Mouse (Mus musculus) forebrain, embryonic 16.5 days (tissue): Measurements from ENCODE around the gene Sars2. TPM values are rescaled to one million over a fixed set of nuclear protein-coding genes. Genes with fewer than 3 reads are reported as not detected.

Experiments
- ATAC-seq: fragments of 200-750 bp; cut with Nextera tagmentation; 2 replicates; pipeline ENCODE4 v1.8.0; 2017; ENCODE audit warnings: mild to moderate bottlenecking, moderate library complexity
- H3K27ac ChIP-seq: fragments of 300-500 bp; sonication (generic); 2 replicates; pipeline ENCODE4 v1.5.1; 2014; ENCODE audit warnings: low read length, control low read depth
- H3K27me3 ChIP-seq: fragments of 300-500 bp; sonication (generic); replicated peaks from 2 replicates; pipeline ENCODE4 v1.6.1; 2014; ENCODE audit warnings: low read length; ENCODE audit not compliant: control insufficient read depth, insufficient read depth
- H3K36me3 ChIP-seq: fragments of 300-500 bp; sonication (generic); 2 replicates; pipeline ENCODE4 v1.6.1; 2014; ENCODE audit not compliant: control insufficient read depth, insufficient read depth
- H3K4me1 ChIP-seq: fragments of 300-500 bp; sonication (generic); replicated peaks from 2 replicates; pipeline ENCODE4 v1.6.1; 2014; ENCODE audit warnings: low read length; ENCODE audit not compliant: control insufficient read depth, insufficient read depth
- H3K4me2 ChIP-seq: fragments of 300-500 bp; sonication (generic); 2 replicates; pipeline ENCODE4 v1.6.1; 2014; ENCODE audit warnings: mild to moderate bottlenecking, low read length, control low read depth
- H3K4me3 ChIP-seq: fragments of 300-500 bp; sonication (generic); replicated peaks from 2 replicates; pipeline ENCODE4 v1.5.1; 2014; ENCODE audit warnings: mild to moderate bottlenecking, low read length, control low read depth
- H3K9ac ChIP-seq: fragments of 300-500 bp; sonication (generic); replicated peaks from 2 replicates; pipeline ENCODE4 v1.6.1; 2014; ENCODE audit warnings: low read depth, low read length, control low read depth
- H3K9me3 ChIP-seq: fragments of 300-500 bp; sonication (generic); 2 replicates; pipeline ENCODE4 v1.6.1; 2016; ENCODE audit warnings: low read length; ENCODE audit not compliant: control insufficient read depth
- WGBS: fragments of 180-500 bp; shearing (Covaris S2); extraction: QIAGEN DNeasy Blood & Tissue Kit; methylation state at CpG from one replicate; pipeline ENCODE4 v1.1.7; 2014; 5-methylcytosine and 5-hydroxymethylcytosine counted together
- polyA plus RNA-seq: library from polyadenylated mRNA; unstranded; fragments of >200 nt; fragmentation: Nextera tagmentation; extraction: Ambion mirVana; gene quantifications from 2 replicates; pipeline ENCODE4 v1.2.1, GENCODE M21; 2015

Gene Sars2
- polyA plus RNA-seq, 1 experiment from 2014 or later, result 17.2 TPM

DNA sequence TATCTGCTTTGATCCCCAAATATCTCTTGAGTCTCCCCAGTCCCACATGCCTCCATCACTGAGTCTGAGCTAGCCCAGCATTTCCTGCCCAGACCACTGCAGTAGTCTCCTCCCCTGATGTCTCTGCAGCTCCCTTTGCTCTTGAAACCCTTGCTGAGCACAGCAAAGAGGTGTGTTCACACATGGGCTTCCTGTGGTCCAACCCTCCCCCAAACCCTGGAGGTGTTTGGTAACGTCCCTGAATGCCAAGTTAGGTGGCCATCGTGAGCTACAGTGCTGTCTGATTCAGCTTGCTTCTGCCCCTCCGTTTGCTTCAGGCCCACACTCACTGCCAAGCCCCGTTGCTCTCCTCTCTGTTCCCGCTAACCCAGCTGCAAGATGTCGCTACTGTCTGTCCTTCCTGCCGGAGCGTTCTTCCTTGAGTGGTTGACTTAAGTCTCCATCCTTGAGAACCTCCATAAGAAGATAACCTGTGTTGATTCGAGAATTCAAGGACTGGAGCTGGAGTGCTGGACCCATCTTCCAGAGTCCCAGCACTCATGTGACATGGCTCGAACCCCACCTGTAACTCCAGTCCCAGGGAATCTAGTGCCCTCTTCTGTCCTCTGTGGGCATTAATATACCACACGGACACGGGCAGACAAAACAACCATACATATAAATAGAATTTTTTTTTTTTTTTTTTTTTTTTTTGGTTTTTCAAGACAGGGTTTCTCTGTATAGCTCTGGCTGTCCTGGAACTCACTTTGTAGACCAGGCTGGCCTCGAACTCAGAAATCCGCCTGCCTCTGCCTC lies 50.8 kb downstream of the Sars2 start:
- Histone ChIP-seq H3K4me1 (peaks cover 6% of the 10 kb centered on the region), H3K9ac (no peak overlapping the region), H3K4me3 (no peak overlapping the region), H3K4me2 (no peak overlapping the region), H3K27me3 (no peaks in the 10 kb centered on the region), H3K27ac (no peak overlapping the region), H3K9me3 (no peaks in the 10 kb centered on the region), H3K36me3 (no peaks in the 10 kb centered on the region)
- ATAC-seq, result no peak
- 83% methylated on average over 13 of the region's 14 CpGs for WGBS

DNA sequence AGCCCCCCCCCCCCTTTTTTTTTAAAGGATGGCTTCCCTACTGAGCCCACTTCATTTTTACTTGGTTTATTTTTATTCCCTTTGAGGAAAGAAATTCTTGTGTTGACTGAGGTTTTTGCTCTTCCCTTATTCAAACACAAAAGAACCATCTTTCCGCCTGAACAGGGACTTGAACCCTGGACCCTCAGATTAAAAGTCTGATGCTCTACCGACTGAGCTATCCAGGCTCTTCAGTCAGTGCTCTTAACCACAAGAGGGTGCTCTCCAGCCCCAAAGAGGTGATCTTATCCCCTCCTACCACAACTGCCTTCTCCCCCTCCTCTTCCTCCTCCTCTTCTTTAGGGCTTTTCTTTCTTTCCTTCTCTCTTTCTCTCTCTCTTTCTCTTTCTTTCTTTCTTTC lies 52.0 kb downstream of the Sars2 start:
- Histone ChIP-seq H3K4me1 (peaks cover 6% of the 10 kb centered on the region), H3K9ac (no peak overlapping the region), H3K9me3 (no peaks in the 10 kb centered on the region), H3K27me3 (no peaks in the 10 kb centered on the region), H3K4me3 (no peak overlapping the region), H3K4me2 (no peak overlapping the region), H3K27ac (no peak overlapping the region), H3K36me3 (no peaks in the 10 kb centered on the region)
- ATAC-seq, result no peak
- WGBS, result 51% methylated on average over 2 of the region's 2 CpGs

DNA sequence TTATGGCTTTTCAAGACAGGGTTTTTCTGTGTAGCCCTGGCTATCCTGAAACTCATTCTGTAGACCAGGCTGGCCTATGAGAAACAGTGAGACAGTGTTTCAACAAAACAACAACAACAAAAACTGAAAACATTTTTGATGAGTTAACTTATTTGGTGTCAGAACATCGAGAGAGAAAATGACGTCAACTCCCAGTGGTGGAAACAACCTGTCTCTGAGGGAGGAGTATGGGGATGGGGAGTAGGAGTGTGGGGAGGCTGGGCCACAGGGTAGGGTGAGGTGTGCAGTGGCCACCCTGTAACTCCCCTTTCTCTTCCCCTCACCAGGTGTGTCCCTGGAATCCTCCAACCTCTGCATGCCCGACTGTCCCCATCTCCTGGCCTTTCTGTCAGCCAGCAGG lies 52.7 kb downstream of the Sars2 start:
- 82% methylated on average over 3 of the region's 3 CpGs for WGBS
- Histone ChIP-seq H3K9me3 (no peaks in the 10 kb centered on the region), H3K4me3 (no peak overlapping the region), H3K36me3 (no peaks in the 10 kb centered on the region), H3K4me2 (no peak overlapping the region), H3K27ac (no peak overlapping the region), H3K9ac (no peak overlapping the region), H3K4me1 (peaks cover 6% of the 10 kb centered on the region), H3K27me3 (no peaks in the 10 kb centered on the region)
- ATAC-seq, result no peak

DNA sequence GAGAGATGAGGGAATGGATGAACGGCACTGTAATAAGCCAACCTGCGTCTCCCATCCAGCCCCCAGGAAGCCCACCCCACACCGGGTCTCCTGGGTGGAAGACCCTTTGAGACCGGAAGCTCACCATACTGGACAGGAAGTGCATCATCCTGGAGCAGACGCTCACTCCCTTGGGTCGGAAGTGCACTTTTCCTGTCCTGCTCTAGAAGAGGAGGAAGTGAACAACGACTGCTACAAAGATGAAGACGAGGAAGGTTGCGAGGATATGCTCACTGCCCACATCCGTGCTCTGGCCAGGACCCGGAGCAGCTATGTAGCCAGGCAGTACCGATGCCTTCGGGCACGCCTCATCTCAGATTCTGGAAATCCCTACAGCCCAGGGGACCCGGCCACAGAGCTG lies 54.0 kb downstream of the Sars2 start:
- H3K4me1 ChIP-seq, result peaks cover 6% of the 10 kb centered on the region
- no peak overlapping the region for H3K9ac ChIP-seq
- H3K4me2 ChIP-seq, result no peak overlapping the region
- no peak for ATAC-seq
- H3K4me3 ChIP-seq, result no peak overlapping the region
- H3K27ac ChIP-seq, result no peak overlapping the region; the same call in 1 of the 2 replicates
- H3K9me3 ChIP-seq, result no peaks in the 10 kb centered on the region
- WGBS, result 83% methylated on average over 15 of the region's 15 CpGs
- H3K27me3 ChIP-seq, result no peaks in the 10 kb centered on the region
- no peaks in the 10 kb centered on the region for H3K36me3 ChIP-seq

- ATAC-seq, result peak; percentile 72; the same call in 1 of the 2 replicates
- 12% methylated on average over 32 of the region's 32 CpGs for WGBS
- peak overlapping the region; percentile 5 for H3K4me3 ChIP-seq
- peak overlapping the region; percentile 42 for H3K4me2 ChIP-seq
- no peaks in the 10 kb centered on the region for H3K36me3 ChIP-seq
- H3K9ac ChIP-seq, result peak overlapping the region; percentile 35; the same call in 1 of the 2 replicates
- no peak overlapping the region for H3K27ac ChIP-seq
- peaks cover 6% of the 10 kb centered on the region for H3K4me1 ChIP-seq
- no peaks in the 10 kb centered on the region for H3K27me3 ChIP-seq
- H3K9me3 ChIP-seq, result no peaks in the 10 kb centered on the region
Observed at GRCm38 (mm10) chr7:28796562-28796975, 54.8 kb downstream of the Sars2 start.

DNA sequence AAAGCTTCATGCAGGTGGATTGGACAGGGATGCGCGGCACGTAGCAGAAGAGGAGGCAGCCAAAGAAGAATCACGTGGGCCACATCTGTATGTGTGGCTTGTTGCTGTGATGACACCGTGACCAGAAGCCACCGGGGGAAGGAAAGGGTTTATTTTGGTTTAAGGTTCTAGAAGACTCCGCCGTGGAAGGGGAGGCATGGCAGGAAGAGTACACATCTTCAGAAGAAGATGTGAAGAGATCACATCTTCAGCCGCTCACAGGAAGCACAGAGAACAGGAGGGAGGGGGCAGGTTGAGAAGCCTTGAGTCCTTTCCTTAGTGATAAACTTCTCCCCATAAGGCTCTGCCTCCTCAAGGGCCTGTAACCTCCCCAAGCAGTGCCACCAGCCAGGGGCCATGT lies 58.2 kb downstream of the Sars2 start:
- H3K27ac ChIP-seq, result no peak overlapping the region
- no peak overlapping the region for H3K4me3 ChIP-seq
- ATAC-seq, result no peak
- WGBS, result 95% methylated on average over 9 of the region's 9 CpGs
- H3K9me3 ChIP-seq, result no peaks in the 10 kb centered on the region
- H3K4me2 ChIP-seq, result no peak overlapping the region
- no peaks in the 10 kb centered on the region for H3K27me3 ChIP-seq
- H3K36me3 ChIP-seq, result no peaks in the 10 kb centered on the region
- H3K9ac ChIP-seq, result no peak overlapping the region
- H3K4me1 ChIP-seq, result peaks cover 17% of the 10 kb centered on the region

DNA sequence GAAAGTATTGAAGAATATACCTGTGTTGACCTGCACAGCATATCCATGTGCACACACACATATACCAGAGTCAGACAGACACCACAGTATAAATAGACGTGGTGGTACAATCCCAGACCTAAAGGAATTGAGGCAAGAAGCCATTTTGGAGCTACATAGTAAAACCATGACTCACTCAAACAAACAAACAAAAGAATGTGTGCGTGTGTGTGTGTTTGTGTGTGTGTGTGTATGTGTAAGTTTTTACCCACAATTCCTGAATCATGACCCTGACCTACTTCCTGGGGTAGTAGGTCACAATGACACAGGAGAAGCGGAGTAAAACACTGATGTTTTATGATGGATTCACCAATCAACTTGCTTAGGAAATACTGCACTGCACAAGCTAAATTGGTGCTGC lies 59.7 kb downstream of the Sars2 start:
- WGBS, result 59% methylated on average over 3 of the region's 3 CpGs
- no peak overlapping the region for H3K27ac ChIP-seq

DNA sequence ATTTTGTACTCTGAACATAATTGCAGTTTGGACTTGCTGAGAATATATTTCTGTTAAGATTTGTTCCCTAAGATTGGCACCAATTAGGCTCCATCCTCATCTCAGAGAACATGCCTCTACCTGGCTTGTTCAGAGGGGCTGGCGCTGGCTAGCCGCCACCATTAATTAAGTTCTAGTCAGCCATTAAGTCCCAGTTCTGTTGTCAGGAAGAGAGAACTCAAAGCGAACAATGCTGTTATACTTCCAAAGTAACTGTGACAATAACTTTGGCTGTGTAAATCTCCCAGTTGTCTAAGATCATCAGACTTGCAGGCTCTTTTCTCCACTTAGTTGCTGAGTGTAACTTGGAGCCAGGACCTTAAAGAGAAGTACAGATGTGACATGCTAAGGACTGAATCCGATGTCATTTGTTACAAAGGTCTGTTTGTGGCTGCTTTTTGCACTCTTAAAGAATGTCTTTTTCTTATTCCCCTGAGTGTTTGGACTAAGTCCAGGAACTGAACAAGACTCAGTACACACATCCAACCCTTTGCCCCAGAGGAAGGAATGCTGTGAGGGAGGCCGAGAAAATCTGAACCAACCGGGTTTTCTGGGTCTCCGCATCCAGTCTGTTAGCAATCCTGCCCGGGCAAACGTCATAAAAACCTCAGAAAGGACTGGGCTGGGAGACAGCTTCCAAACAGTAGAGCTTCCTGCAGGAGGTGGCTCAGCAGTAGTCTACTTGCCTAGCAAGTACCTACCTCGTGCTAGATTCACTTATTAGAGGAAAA lies 60.3 kb downstream of the Sars2 start:
- Histone ChIP-seq H3K4me1 (peaks cover 11% of the 10 kb centered on the region), H3K36me3 (no peaks in the 10 kb centered on the region), H3K4me3 (no peak overlapping the region), H3K9me3 (no peaks in the 10 kb centered on the region), H3K27ac (peak overlapping the region; percentile 66), H3K9ac (0 out of 2 replicates have a peak overlapping the region, but pooled peaks have one; percentile 13), H3K4me2 (no peak overlapping the region), H3K27me3 (no peaks in the 10 kb centered on the region)
- ATAC-seq, result peak; percentile 18; the same call in 1 of the 2 replicates
- 14% methylated on average over 10 of the region's 10 CpGs for WGBS

More for the DNA sequence above, 59.7 kb downstream of the Sars2 start:
- no peak overlapping the region for H3K4me2 ChIP-seq
- H3K4me3 ChIP-seq, result no peak overlapping the region
- H3K4me1 ChIP-seq, result peaks cover 16% of the 10 kb centered on the region
- no peaks in the 10 kb centered on the region for H3K27me3 ChIP-seq
- H3K9ac ChIP-seq, result no peak overlapping the region
- H3K9me3 ChIP-seq, result no peaks in the 10 kb centered on the region
- no peak for ATAC-seq
- H3K36me3 ChIP-seq, result no peaks in the 10 kb centered on the region

DNA sequence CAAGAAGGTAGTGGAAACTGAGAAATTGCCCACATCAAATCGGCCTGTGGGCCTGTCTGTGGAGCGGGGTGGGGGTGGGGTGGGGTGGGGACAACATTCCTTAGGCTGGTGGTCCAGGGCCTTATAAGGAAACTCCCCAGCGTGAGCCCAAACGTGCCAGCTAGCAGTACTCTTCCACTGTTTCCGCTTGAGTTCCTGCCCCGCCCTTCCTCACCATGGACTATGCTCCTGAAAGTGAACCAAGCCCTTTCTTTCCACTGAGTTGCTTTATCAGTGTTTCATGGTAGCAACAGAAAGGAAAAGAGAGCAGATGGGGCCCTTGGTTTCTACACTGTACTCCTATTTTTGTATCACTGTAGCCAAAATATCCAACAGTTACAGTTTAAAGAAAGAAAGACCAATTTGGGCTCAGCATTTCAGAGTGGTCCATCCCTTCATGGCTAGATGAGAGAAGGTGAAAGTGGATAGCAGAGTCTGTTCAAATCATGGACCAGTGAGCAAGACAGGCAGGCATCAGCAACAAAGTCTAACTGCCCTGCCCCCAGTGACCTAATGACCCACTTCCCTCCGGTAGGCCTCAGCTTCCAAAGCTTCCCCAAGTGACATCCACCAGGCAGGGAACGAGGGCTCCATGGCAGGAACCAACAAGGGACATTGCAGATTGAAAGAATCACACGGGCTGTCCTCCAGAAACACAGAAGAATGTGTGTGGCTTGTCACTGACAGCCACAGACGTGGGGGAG lies 61.2 kb downstream of the Sars2 start:
- Histone ChIP-seq H3K4me1 (peaks cover 16% of the 10 kb centered on the region), H3K4me2 (no peak overlapping the region), H3K4me3 (no peak overlapping the region), H3K9ac (no peak overlapping the region), H3K27ac (peak overlapping the region; percentile 66; the same call in 1 of the 2 replicates), H3K27me3 (no peaks in the 10 kb centered on the region), H3K9me3 (no peaks in the 10 kb centered on the region), H3K36me3 (no peaks in the 10 kb centered on the region)
- ATAC-seq, result no peak
- 19% methylated on average over 10 of the region's 10 CpGs for WGBS
